Mouse (Mus musculus) forebrain, embryonic 13.5 days (tissue): ENCODE results near the gene Arid3a. TPM values are rescaled to one million over a fixed set of nuclear protein-coding genes. Genes with fewer than 3 reads are reported as not detected.

Experiments used
- ATAC-seq: fragments of 200-750 bp; cut with Nextera tagmentation; 2 replicates; pipeline ENCODE4 v1.8.0; 2017
- H3K27ac ChIP-seq: fragments of 300-500 bp; sonication (generic); 2 replicates; pipeline ENCODE4 v1.5.1; 2015; ENCODE audit warnings: inconsistent platforms, mild to moderate bottlenecking, moderate library complexity
- H3K27me3 ChIP-seq: fragments of 300-500 bp; sonication (generic); 2 replicates; pipeline ENCODE4 v1.6.1; 2015; ENCODE audit warnings: mild to moderate bottlenecking, inconsistent platforms
- H3K36me3 ChIP-seq: fragments of 300-500 bp; sonication (generic); 2 replicates; pipeline ENCODE4 v1.6.1; 2015; ENCODE audit warnings: mild to moderate bottlenecking, inconsistent platforms; ENCODE audit not compliant: poor library complexity, severe bottlenecking
- H3K4me1 ChIP-seq: fragments of 300-500 bp; sonication (generic); 2 replicates; pipeline ENCODE4 v1.6.1; 2015; ENCODE audit warnings: inconsistent platforms
- H3K4me2 ChIP-seq: fragments of 300-500 bp; sonication (generic); 2 replicates; pipeline ENCODE4 v1.6.1; 2015; ENCODE audit warnings: inconsistent platforms, mild to moderate bottlenecking, moderate library complexity
- H3K4me3 ChIP-seq: fragments of 300-500 bp; sonication (generic); 2 replicates; pipeline ENCODE4 v1.5.1; 2015; ENCODE audit warnings: mild to moderate bottlenecking, inconsistent platforms
- H3K9ac ChIP-seq: fragments of 300-500 bp; sonication (generic); 2 replicates; pipeline ENCODE4 v1.6.1; 2015; ENCODE audit warnings: mild to moderate bottlenecking, inconsistent platforms
- H3K9me3 ChIP-seq: fragments of 300-500 bp; sonication (generic); replicated peaks from 2 replicates; pipeline ENCODE4 v1.6.1; 2016; ENCODE audit warnings: inconsistent platforms
- WGBS: fragments of 180-500 bp; shearing (Covaris S2); methylation state at CpG from one replicate; pipeline ENCODE4 v1.1.7; 2015; 5-methylcytosine and 5-hydroxymethylcytosine counted together
- polyA plus RNA-seq: library from polyadenylated mRNA; unstranded; fragments of >200 nt; fragmentation: Nextera tagmentation; extraction: Ambion mirVana; gene quantifications from 2 replicates; pipeline ENCODE4 v1.2.1, GENCODE M21; 2015

The Arid3a gene
- polyA plus RNA-seq, 1 experiment from 2014 or later, result 2.5 TPM

DNA sequence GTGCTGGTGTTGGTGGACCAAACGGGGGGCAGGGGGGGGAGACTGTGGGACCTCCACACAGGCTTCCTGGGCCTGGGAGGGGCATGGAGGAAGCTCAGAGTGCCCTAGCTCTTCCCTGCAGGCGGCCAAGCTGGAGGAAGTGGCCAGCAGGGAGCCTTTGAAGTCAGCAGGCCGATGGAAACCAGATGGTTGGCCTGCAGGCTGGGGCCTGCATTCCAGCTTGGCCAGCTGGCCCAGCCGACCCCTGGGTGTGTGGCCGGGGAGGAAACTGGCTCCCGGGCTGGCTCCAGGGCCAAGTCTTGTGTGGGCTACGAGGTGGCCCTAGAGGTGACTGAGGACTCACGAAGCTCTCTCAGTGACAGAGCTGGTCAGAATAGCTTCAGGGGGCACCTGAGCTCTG lies 5.9 kb downstream of the Arid3a start:
- no peaks in the 10 kb centered on the region for H3K9me3 ChIP-seq
- H3K4me2 ChIP-seq, result peak overlapping the region; percentile 22
- no peak overlapping the region for H3K4me3 ChIP-seq
- peak overlapping the region; percentile 25; the same call in 1 of the 2 replicates for H3K27ac ChIP-seq
- no peaks in the 10 kb centered on the region for H3K27me3 ChIP-seq
- WGBS, result 26% methylated on average over 8 of the region's 8 CpGs
- H3K36me3 ChIP-seq, result peaks cover 26% of the 10 kb centered on the region
- no peak for ATAC-seq
- H3K4me1 ChIP-seq, result peaks cover 48% of the 10 kb centered on the region
- H3K9ac ChIP-seq, result peak overlapping the region; percentile 37; the same call in 1 of the 2 replicates

DNA sequence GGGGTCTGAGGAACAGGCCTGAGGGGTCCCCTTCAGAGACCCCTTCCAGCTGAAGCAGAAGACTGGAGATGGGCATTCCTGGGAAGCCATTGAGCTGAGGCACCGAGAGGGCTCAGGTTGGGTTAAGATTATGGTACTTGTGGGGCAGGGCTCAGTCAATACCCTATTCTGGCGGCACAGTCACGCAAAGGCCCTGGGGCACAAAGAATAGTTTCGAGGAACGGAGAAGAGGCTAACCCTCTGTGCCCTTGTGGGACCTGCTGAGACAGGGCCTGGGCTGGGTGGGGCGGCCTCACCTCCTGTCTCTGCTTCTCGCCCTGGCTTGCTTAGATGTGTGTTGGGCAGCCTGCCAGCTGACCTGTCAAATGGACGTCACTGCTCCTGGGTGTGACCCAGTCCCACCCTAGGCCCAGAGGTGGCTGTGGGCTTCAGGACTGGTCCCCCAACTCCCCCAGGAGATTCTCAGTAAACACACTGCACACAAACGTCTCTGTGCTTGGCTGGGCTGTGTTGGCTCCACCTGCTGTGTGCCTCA lies 6.4 kb downstream of the Arid3a start:
- Histone ChIP-seq H3K4me1 (peaks cover 46% of the 10 kb centered on the region), H3K36me3 (peaks cover 26% of the 10 kb centered on the region), H3K4me3 (no peak overlapping the region), H3K9me3 (no peaks in the 10 kb centered on the region), H3K27me3 (no peaks in the 10 kb centered on the region), H3K27ac (0 out of 2 replicates have a peak overlapping the region, but pooled peaks have one; percentile 10), H3K4me2 (no peak overlapping the region), H3K9ac (no peak overlapping the region)
- WGBS, result 77% methylated on average over 9 of the region's 9 CpGs
- ATAC-seq, result no peak

DNA sequence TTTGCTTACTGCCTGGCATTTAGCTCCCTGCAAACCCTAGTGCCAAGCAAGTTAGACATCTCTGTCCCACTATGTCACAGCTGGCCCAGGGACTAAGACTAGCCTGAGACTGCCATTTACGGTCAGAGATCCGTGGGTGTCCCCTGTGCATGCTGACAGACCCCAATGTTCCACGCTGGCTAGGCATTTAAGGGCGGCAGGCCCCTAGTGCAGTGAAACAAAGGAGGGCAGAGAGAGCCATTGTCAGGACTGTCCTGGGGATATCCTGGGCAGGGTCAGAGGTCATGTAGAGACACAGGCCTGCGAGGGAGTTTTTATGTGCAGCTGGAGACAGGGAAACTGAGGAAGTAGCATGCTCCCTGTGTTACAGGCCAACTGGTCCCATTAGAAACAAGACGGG lies 7.0 kb downstream of the Arid3a start:
- Histone ChIP-seq H3K9me3 (no peaks in the 10 kb centered on the region), H3K27ac (peak overlapping the region; percentile 55; the same call in 1 of the 2 replicates), H3K9ac (no peak overlapping the region), H3K27me3 (no peaks in the 10 kb centered on the region), H3K4me3 (no peak overlapping the region), H3K4me2 (no peak overlapping the region), H3K4me1 (peaks cover 42% of the 10 kb centered on the region), H3K36me3 (peaks cover 26% of the 10 kb centered on the region)
- no peak for ATAC-seq
- 32% methylated on average over 6 of the region's 6 CpGs for WGBS

DNA sequence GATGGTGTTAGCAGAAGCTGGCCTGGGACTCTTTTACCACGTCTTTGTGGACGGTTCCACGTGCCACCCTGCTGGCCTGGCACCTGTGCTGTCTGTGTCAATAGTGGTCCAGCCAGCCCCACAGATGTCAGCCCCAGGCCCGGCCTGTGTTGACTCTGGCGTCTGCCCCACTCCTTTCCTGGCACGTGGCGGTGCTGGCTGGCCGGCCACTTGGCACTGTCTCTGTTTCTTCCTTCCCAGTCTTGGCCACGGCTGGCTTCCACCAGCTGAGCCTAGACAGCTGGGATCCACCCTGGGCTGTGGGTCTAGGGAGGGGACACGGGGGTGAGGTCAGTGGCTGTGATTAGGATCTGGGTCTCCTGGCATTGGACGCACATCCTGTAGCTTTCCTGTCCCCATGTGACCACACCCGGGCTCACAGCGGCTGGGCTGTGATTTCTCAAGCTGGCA lies 7.5 kb downstream of the Arid3a start:
- H3K27ac ChIP-seq, result peak overlapping the region; percentile 55; the same call in 1 of the 2 replicates
- H3K27me3 ChIP-seq, result no peaks in the 10 kb centered on the region
- no peak overlapping the region for H3K9ac ChIP-seq
- no peak overlapping the region for H3K4me3 ChIP-seq
- peaks cover 37% of the 10 kb centered on the region for H3K4me1 ChIP-seq
- ATAC-seq, result no peak
- H3K9me3 ChIP-seq, result no peaks in the 10 kb centered on the region
- 74% methylated on average over 13 of the region's 13 CpGs for WGBS
- no peak overlapping the region for H3K4me2 ChIP-seq
- H3K36me3 ChIP-seq, result peaks cover 26% of the 10 kb centered on the region

DNA sequence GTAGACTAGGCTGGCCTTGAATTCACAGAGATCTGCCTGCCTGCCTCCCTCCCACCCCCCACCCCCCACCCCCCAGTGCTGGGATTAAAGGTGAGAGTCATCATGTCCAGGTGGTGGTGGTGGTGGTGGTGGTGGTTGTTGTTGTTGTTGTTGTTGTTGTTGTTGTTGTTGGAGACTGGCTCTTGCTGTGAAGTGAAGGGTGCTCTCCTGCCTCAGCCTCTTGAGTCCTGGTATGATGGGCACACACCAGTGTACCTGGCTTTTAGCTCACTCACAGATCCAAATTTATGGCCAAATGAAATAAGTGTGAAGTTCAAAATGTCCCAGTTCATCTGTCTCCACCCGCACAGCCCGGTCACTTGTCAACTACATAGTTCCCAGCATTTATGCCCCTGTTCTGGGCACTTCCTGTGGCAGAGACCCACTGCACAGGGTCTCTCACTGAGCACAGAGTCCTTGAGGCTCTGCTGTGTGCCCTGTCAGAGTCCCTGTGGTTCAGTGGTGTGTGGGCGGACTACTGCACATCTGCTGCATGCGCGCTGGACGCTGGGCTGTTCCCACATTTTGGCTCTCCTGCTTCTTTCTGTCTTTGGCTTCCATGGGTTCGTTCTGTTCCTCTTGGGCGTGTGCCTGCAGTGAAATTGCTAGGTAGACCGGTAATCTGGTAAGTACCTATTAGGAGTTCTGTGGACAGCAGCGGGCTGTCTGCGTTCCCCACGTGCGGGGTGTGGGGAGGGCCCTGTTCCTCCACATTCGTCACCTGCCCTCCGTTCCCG lies 8.1 kb downstream of the Arid3a start:
- Histone ChIP-seq H3K4me2 (no peak overlapping the region), H3K4me3 (no peak overlapping the region), H3K27me3 (no peaks in the 10 kb centered on the region), H3K9me3 (no peaks in the 10 kb centered on the region), H3K27ac (0 out of 2 replicates have a peak overlapping the region, but pooled peaks have one; percentile 15), H3K4me1 (peaks cover 32% of the 10 kb centered on the region), H3K36me3 (peaks cover 26% of the 10 kb centered on the region), H3K9ac (no peak overlapping the region)
- WGBS, result 93% methylated on average over 16 of the region's 16 CpGs
- ATAC-seq, result no peak

DNA sequence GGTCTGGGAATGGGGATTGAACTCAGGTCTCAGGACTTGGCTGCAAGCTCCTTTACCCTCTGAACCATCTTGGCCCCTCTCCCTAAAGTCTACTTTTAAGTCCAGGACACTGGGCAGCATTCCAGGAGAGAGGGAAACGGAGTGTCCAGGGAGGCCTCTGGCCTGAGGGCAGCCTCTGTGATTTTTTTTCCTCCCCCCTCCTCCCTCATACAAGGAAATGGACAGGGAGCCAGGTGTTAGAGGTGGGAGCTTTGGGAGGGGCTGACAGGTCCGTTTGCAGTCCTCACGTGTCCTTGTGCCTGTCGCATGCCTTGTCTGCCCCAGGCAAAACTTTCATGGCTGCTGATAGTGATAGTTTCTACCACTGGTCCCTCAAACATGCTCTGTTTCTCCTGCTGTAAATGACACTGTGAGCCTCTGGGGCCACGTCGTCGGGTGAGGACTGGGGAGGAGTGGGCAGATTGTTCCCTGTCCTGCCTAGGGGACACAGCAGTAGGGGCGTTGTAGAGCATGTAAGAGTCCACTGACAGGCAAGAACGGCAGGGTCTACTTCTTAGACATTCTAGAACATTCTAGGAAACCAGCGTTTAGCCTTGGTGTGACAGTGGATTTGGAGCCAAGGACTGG lies 9.6 kb downstream of the Arid3a start:
- WGBS, result 83% methylated on average over 10 of the region's 10 CpGs
- H3K4me2 ChIP-seq, result no peak overlapping the region

DNA sequence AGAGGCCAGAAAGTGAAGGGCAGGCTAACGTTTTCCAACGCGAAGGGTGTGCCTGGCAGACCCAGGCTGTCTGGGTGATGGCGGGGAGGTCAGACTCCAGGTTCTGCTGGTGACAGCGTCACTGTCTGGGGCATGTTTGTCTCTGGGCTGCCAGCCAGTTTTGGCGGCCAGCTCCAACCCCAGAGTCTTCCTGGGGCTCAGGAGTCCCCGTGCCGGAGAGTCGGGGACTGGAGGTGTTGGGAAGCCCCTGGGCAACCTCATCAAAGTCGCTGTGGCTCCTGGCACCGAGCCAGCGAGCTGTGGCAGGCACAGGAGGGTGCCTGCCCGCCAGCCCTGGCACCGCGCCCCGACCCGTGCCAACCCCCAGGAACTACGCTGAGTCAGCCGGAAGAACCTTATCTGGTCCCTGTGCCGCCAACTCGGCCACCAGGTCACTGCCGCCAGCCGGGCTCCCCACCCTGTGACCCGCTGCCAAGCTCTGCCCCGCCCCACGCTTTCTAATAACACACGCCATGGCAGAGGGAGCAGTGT lies 10.1 kb downstream of the Arid3a start:
- Histone ChIP-seq H3K4me3 (no peak overlapping the region), H3K27ac (no peak overlapping the region), H3K9me3 (no peaks in the 10 kb centered on the region), H3K4me1 (peaks cover 27% of the 10 kb centered on the region), H3K27me3 (no peaks in the 10 kb centered on the region), H3K4me2 (no peak overlapping the region), H3K36me3 (peaks cover 16% of the 10 kb centered on the region), H3K9ac (peak overlapping the region; percentile 8; the same call in 1 of the 2 replicates)
- WGBS, result 67% methylated on average over 27 of the region's 27 CpGs
- no peak for ATAC-seq

More for the DNA sequence above, 9.6 kb downstream of the Arid3a start:
- Histone ChIP-seq H3K9ac (peak overlapping the region; percentile 8; the same call in 1 of the 2 replicates), H3K36me3 (peaks cover 16% of the 10 kb centered on the region), H3K4me3 (no peak overlapping the region), H3K27ac (no peak overlapping the region), H3K27me3 (no peaks in the 10 kb centered on the region), H3K4me1 (peaks cover 27% of the 10 kb centered on the region), H3K9me3 (no peaks in the 10 kb centered on the region)
- ATAC-seq, result no peak

DNA sequence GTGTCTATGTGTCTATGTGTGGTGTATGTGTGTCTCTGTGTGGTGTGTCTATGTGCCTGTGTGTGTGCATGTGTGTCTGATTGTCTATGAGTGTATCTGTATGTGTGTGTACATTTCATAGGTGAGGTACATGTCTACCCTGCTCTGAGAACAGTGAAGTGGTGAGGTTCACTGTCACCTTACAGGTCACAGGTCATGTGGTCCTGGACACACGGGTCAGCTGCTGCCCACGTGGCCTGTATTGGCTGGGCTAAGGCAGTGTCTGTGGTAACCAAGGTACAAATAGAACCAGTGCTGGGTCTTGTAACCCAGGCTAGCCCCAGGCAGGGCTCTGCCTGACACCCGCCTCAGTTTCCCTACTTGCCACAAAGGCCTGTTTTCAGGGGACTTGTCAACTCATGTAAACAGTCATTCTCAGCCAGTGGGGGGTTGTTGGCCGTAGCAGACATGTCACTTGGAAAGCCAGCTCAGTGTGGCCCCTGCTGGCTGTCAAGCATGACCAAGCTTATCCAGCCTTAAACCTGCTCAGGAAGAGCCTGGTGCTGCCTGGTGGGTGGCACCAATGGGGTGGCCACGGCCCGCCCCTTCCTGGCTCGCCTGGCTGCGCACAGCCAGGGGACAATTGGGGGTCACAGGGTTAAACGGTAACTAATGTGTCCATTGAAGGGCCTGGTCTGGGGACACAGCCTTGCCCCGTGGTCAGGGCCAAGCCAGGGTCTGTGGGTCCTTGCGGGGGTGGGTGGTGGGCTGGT lies 11.1 kb downstream of the Arid3a start:
- H3K4me3 ChIP-seq, result no peak overlapping the region
- 76% methylated on average over 11 of the region's 11 CpGs for WGBS
- no peaks in the 10 kb centered on the region for H3K27me3 ChIP-seq
- peaks cover 10% of the 10 kb centered on the region for H3K36me3 ChIP-seq
- ATAC-seq, result no peak
- H3K9me3 ChIP-seq, result no peaks in the 10 kb centered on the region
- no peak overlapping the region for H3K4me2 ChIP-seq
- H3K4me1 ChIP-seq, result peaks cover 21% of the 10 kb centered on the region
- H3K9ac ChIP-seq, result no peak overlapping the region
- no peak overlapping the region for H3K27ac ChIP-seq

DNA sequence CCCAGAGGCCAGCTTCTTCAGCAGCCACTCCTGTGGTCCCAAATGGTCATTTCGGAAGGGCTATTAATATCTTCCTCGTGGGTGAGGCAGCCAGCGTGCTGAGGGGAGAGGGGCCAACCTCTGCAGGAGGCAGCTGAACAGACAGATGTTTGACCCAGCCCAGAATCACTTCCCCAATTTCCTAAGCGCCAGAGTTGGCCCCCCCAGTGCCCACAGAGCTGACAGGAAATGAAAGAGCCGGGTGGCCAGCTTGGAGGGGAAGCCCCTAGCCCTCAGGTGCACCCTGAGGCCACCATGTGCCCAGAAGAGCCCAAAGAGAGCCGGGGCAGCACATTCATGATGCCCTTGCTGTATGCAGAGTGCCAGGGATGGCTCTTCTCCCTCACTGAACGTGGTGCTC lies 13.9 kb downstream of the Arid3a start:
- H3K27ac ChIP-seq, result no peak overlapping the region
- H3K9me3 ChIP-seq, result no peaks in the 10 kb centered on the region
- H3K9ac ChIP-seq, result no peak overlapping the region
- H3K36me3 ChIP-seq, result peaks cover 10% of the 10 kb centered on the region
- no peak overlapping the region for H3K4me2 ChIP-seq
- H3K27me3 ChIP-seq, result no peaks in the 10 kb centered on the region
- 73% methylated on average over 7 of the region's 7 CpGs for WGBS
- no peak for ATAC-seq
- no peak overlapping the region for H3K4me3 ChIP-seq
- H3K4me1 ChIP-seq, result peaks cover 21% of the 10 kb centered on the region

DNA sequence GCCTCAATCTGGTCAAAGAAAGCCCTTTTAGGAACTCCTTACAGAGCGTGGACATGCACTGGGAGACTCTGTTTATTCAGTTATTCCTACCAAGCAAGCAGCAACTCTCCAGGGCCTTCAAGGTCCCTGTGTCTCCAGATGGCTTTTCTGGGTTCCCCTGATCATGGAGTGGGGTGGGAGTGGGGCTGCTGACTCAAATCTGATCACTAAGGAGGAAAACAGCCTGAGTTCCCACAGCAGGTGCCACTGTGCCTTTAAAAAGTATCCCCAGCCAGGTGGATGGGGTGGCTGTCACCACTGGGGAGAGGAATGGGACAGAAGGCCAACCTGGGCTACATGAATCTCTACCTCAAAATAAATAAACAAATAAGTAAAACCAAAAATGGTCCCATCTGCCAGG lies 16.1 kb downstream of the Arid3a start:
- Histone ChIP-seq H3K4me3 (no peak overlapping the region), H3K4me1 (peaks cover 21% of the 10 kb centered on the region), H3K9ac (no peak overlapping the region), H3K9me3 (no peaks in the 10 kb centered on the region), H3K27me3 (no peaks in the 10 kb centered on the region), H3K36me3 (peaks cover 15% of the 10 kb centered on the region), H3K27ac (no peak overlapping the region), H3K4me2 (no peak overlapping the region)
- 83% methylated on average over 1 of the region's 1 CpGs for WGBS
- ATAC-seq, result no peak

DNA sequence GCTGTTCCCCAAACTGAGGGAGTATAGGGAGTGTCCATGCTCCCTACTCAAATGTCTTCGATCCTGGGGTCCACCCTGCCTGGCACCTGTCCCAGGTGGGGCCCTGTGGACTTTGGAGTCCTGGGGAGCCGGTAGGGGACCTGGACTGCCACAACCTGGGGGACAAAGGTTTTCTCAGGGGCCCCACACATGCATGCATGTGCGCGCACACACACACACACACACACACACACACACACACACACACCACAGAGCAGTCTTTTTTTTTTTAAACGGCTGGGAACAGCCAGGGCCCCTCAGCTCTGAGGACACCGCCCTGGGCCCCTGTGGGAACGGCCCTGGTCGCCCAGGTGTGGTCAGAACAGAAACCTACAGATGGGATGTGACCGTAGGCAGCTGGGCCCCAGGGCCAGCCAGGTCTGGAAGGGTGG lies 16.6 kb downstream of the Arid3a start:
- Histone ChIP-seq H3K9ac (no peak overlapping the region), H3K4me2 (no peak overlapping the region), H3K4me3 (no peak overlapping the region), H3K27me3 (no peaks in the 10 kb centered on the region), H3K36me3 (peaks cover 17% of the 10 kb centered on the region), H3K9me3 (no peaks in the 10 kb centered on the region), H3K27ac (no peak overlapping the region), H3K4me1 (peaks cover 21% of the 10 kb centered on the region)
- no peak for ATAC-seq
- WGBS, result 75% methylated on average over 9 of the region's 9 CpGs
